Mouse (Mus musculus) liver, embryonic 15.5 days (tissue): ENCODE measurements at regions not wholly inside any gene's neighbourhood (a gene's known extent, or its start where the extent isn't known, plus 50 kb on each side); places are given as distances from the start of the nearest gene placed in this dataset.

Experiments
- ATAC-seq: fragments of 200-750 bp; cut with Nextera tagmentation; 2 replicates; pipeline ENCODE4 v1.8.0; 2017; ENCODE audit warnings: moderate number of reproducible peaks, mild to moderate bottlenecking, moderate library complexity; ENCODE audit not compliant: insufficient read depth
- H3K27ac ChIP-seq: fragments of 300-500 bp; sonication (generic); replicated peaks from 2 replicates; pipeline ENCODE4 v1.5.1; 2015; ENCODE audit warnings: mild to moderate bottlenecking, inconsistent platforms
- H3K27me3 ChIP-seq: fragments of 300-500 bp; sonication (generic); 2 replicates; pipeline ENCODE4 v1.6.1; 2015; ENCODE audit warnings: mild to moderate bottlenecking, inconsistent platforms
- H3K36me3 ChIP-seq: fragments of 300-500 bp; sonication (generic); replicated peaks from 2 replicates; pipeline ENCODE4 v1.6.1; 2015; ENCODE audit warnings: moderate library complexity, mild to moderate bottlenecking, inconsistent platforms
- H3K4me1 ChIP-seq: fragments of 300-500 bp; sonication (generic); replicated peaks from 2 replicates; pipeline ENCODE4 v1.6.1; 2015; ENCODE audit warnings: inconsistent platforms
- H3K4me2 ChIP-seq: fragments of 300-500 bp; sonication (generic); 2 replicates; pipeline ENCODE4 v1.6.1; 2015; ENCODE audit warnings: moderate library complexity, mild to moderate bottlenecking, inconsistent platforms
- H3K4me3 ChIP-seq: fragments of 300-500 bp; sonication (generic); replicated peaks from 2 replicates; pipeline ENCODE4 v1.5.1; 2015; ENCODE audit warnings: mild to moderate bottlenecking, inconsistent platforms
- H3K9ac ChIP-seq: fragments of 300-500 bp; sonication (generic); 2 replicates; pipeline ENCODE4 v1.6.1; 2015; ENCODE audit warnings: moderate library complexity, mild to moderate bottlenecking, inconsistent platforms
- H3K9me3 ChIP-seq: fragments of 300-500 bp; sonication (generic); replicated peaks from 2 replicates; pipeline ENCODE4 v1.6.1; 2016; ENCODE audit warnings: inconsistent platforms
- WGBS: fragments of 180-500 bp; shearing (Covaris S2); methylation state at CpG from one replicate; pipeline ENCODE4 v1.1.7; 2015; ENCODE audit warnings: mixed read lengths; ENCODE audit not compliant: insufficient replicate concordance; 5-methylcytosine and 5-hydroxymethylcytosine counted together

DNA sequence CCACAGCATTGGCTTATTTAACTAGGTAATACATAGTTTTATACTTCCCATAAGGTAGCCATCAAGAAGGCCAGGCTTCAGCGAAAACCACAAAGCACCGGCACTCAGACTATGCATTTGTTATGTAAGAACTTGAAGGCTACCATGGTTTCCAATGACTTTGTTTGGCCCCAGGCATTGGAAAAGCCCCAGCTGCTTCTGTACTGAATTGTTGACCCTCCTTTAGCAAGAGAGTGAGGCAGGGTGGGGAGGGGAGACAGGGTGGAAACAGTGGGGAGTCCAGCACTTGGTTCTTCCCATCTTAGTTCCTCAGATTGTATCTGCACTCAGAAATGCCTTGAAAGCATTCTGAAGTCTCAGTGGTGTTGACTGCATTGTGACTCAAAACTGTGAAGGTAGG is 168.3 kb upstream of the Camk1g start:
- ATAC-seq = no peak
- 53% methylated on average over 2 of the region's 2 CpGs for WGBS
- Histone ChIP-seq H3K9ac (no peak overlapping the region), H3K4me3 (no peak overlapping the region), H3K36me3 (no peaks in the 10 kb centered on the region), H3K4me2 (no peak overlapping the region), H3K27me3 (0 out of 2 replicates have a peak, but pooled peaks cover 1% of the 10 kb centered on the region), H3K27ac (no peak overlapping the region), H3K9me3 (no peaks in the 10 kb centered on the region), H3K4me1 (no peaks in the 10 kb centered on the region)

DNA sequence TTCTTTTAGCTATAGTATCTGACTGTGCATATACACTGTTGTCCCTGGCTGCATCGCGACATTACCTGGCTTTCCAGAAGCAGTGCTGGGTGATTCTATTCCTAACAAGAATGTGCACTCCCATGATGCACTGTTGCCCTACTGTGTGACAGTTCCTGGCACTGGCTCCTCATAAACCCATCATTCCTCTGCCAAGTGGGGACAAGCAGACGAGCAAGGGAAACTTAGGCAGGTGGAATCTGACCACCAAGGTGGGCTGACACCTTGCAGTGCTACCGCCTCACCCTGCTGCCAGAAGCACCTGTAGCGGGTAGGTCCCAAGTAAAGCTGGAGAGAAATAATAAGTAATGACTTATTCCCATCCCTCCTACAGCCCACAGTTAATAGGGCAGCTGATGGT is 167.5 kb upstream of the Camk1g start:
- 72% methylated on average over 5 of the region's 5 CpGs for WGBS
- Histone ChIP-seq H3K4me2 (no peak overlapping the region), H3K4me1 (no peaks in the 10 kb centered on the region), H3K27ac (no peak overlapping the region), H3K9ac (no peak overlapping the region), H3K4me3 (no peak overlapping the region), H3K9me3 (no peaks in the 10 kb centered on the region), H3K27me3 (0 out of 2 replicates have a peak, but pooled peaks cover 2% of the 10 kb centered on the region), H3K36me3 (no peaks in the 10 kb centered on the region)
- ATAC-seq = no peak

DNA sequence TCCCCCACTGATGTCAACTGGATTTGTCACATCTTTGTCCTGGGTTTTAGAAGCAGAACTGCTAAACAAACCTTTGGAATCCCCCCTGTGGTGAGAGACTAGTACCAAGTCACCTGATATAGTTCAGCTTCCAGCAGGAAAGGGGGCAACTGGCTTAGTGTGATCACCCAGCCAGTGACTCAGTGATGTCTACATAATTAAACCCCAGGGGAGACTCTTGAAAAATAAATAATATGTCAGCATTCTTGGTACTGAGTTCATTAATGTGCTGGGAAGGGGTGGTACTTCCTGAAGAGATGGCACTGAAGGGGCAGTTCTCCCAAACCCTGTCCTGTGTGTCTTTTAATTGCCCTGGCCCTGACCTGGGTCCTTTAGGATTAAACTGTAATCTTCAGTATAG is 166.5 kb upstream of the Camk1g start:
- Histone ChIP-seq H3K27me3 (0 out of 2 replicates have a peak, but pooled peaks cover 2% of the 10 kb centered on the region), H3K4me3 (no peak overlapping the region), H3K9ac (no peak overlapping the region), H3K4me2 (no peak overlapping the region), H3K4me1 (no peaks in the 10 kb centered on the region), H3K27ac (no peak overlapping the region), H3K9me3 (no peaks in the 10 kb centered on the region), H3K36me3 (no peaks in the 10 kb centered on the region)
- ATAC-seq = no peak

DNA sequence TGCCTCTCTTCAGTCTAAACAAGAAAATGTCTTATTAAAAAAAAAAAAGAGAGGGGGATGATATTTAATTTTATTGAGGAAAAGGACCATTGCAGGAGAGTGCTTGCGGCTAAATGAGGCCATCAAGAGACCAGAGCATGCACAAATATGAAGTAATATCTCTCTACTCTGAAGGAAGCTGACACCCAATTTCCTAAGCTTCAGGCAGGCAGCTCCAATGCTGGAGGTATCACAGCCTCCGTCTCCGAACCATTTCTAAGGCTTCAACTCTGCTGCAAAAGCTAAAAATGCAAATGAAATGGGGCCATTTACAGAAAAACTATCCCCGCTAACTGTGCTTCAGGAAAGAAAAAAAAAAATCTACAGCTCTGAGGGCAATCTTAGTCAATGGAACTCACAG is 164.4 kb upstream of the Camk1g start:
- ATAC-seq = no peak
- Histone ChIP-seq H3K4me3 (no peak overlapping the region), H3K9me3 (no peaks in the 10 kb centered on the region), H3K9ac (no peak overlapping the region), H3K27ac (no peak overlapping the region), H3K36me3 (no peaks in the 10 kb centered on the region), H3K4me2 (no peak overlapping the region), H3K4me1 (no peaks in the 10 kb centered on the region), H3K27me3 (0 out of 2 replicates have a peak, but pooled peaks cover 2% of the 10 kb centered on the region)
- 68% methylated on average over 4 of the region's 4 CpGs for WGBS

DNA sequence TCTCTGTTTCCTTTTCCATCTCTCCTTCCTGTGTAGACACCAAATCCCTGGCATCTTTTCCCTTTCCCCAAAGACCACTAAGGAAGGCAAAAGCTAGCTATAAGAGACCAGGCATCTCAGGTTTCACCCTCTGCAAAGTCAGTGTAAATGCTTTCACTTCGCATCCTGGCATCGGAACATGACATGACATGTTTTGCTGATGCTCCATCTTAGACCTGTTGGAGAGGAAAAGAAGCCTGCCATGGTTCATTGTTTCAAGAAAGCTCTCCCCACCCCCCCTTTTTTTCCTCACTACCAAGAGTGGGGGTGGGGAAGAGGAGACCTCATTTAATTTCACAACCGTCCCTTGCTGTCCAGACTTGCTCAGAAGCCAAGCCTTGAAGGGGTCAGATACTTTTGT is 156.4 kb upstream of the Camk1g start:
- no peaks in the 10 kb centered on the region for H3K9me3 ChIP-seq
- WGBS = 65% methylated on average over 3 of the region's 3 CpGs
- no peaks in the 10 kb centered on the region for H3K27me3 ChIP-seq
- no peak overlapping the region for H3K4me2 ChIP-seq
- no peaks in the 10 kb centered on the region for H3K4me1 ChIP-seq
- no peak for ATAC-seq
- H3K9ac ChIP-seq = no peak overlapping the region
- no peaks in the 10 kb centered on the region for H3K36me3 ChIP-seq
- no peak overlapping the region for H3K27ac ChIP-seq
- no peak overlapping the region for H3K4me3 ChIP-seq

DNA sequence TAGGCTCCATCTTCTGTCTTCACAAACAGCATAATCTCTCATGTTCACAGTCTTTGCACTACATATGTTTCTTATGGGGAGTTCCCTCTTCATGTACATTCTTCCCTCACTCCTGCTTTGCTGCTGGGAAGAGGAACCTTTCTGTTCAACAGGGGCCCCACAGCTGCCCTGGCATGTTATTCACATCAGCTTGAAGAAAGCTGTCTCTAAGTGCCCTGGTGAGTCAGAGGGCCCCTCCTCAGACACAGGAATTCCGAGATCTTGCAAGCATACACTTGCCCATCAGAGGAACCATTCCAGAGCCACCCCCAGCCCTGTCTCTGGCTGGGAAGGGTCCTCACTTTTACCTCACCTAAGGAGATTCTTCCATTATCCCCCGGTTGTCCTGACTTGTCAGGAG is 151.9 kb upstream of the Camk1g start:
- no peaks in the 10 kb centered on the region for H3K27me3 ChIP-seq
- no peak overlapping the region for H3K9ac ChIP-seq
- no peak overlapping the region for H3K27ac ChIP-seq
- no peak overlapping the region for H3K4me3 ChIP-seq
- no peaks in the 10 kb centered on the region for H3K4me1 ChIP-seq
- H3K36me3 ChIP-seq = no peaks in the 10 kb centered on the region
- WGBS = 35% methylated on average over 2 of the region's 2 CpGs
- H3K4me2 ChIP-seq = no peak overlapping the region
- no peaks in the 10 kb centered on the region for H3K9me3 ChIP-seq
- no peak for ATAC-seq

DNA sequence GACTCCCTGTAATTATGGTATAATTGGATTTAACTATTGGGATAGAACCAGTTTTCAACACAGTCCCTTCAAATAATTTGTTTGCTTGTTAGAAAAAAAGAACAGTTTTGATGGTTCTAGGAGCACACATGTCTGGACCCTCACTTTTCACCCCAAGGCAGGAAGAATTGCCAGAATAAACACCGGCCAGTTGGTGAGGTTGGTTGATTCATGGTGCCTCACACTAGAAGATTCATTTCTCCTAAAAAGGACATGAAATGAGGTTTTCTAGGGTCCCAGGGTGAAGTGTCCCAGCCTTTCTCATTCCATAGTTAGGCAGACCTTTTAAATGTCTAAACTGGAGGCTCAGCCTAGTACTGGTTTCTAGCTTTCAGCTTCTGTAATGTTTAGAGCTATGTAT is 148.7 kb upstream of the Camk1g start:
- Histone ChIP-seq H3K27ac (no peak overlapping the region), H3K4me3 (no peak overlapping the region), H3K9me3 (no peaks in the 10 kb centered on the region), H3K27me3 (no peaks in the 10 kb centered on the region), H3K9ac (no peak overlapping the region), H3K36me3 (no peaks in the 10 kb centered on the region), H3K4me2 (no peak overlapping the region), H3K4me1 (no peaks in the 10 kb centered on the region)
- no peak for ATAC-seq
- 67% methylated on average over 1 of the region's 1 CpGs for WGBS

DNA sequence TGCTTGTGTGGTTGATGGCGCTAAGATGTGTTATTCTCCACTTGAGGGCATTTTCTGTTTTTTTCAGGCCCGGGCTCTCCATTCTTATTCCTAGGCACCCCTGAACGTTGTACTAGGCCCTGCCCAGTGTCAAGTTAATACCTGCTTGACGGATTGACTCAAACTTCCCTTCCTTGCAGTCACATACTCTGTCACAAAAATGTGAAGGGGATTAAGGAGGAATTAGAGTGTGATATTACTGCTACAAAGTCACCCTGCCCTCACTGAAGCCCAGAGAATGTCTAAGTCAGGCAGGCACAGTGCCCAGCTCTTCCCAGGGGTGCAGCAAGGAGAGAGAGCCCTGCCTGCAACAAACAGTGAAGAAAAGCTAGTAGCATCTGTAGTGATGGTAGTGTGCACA is 147.9 kb upstream of the Camk1g start:
- no peak for ATAC-seq
- H3K4me3 ChIP-seq = no peak overlapping the region
- H3K4me1 ChIP-seq = no peaks in the 10 kb centered on the region
- H3K27ac ChIP-seq = no peak overlapping the region
- no peak overlapping the region for H3K4me2 ChIP-seq
- H3K36me3 ChIP-seq = no peaks in the 10 kb centered on the region
- no peaks in the 10 kb centered on the region for H3K9me3 ChIP-seq
- 41% methylated on average over 4 of the region's 4 CpGs for WGBS
- no peaks in the 10 kb centered on the region for H3K27me3 ChIP-seq
- H3K9ac ChIP-seq = no peak overlapping the region

DNA sequence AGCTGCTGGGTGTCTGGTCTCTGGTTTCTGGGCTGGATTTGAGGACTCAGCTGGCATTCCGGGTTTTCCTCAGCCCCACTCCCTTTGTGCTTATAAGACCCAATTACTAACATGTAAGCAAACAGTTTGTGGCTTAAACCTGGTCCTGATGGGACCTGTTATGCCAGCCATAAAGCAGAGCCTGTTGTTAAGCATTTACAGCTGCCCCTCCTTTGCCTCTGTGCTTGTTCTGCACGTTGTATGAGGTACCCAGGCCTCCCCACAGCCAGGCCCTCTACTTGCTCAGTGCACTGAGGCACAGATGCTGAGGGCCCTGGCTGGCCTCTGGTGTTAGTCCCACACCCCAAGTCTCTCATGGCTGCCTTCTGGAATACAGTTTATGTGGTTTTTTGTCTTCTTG is 147.2 kb upstream of the Camk1g start:
- WGBS = 44% methylated on average over 2 of the region's 2 CpGs
- no peaks in the 10 kb centered on the region for H3K36me3 ChIP-seq
- no peak overlapping the region for H3K4me2 ChIP-seq
- no peak overlapping the region for H3K9ac ChIP-seq
- H3K4me3 ChIP-seq = no peak overlapping the region
- no peak for ATAC-seq
- no peaks in the 10 kb centered on the region for H3K9me3 ChIP-seq
- H3K27ac ChIP-seq = no peak overlapping the region
- no peaks in the 10 kb centered on the region for H3K4me1 ChIP-seq
- H3K27me3 ChIP-seq = no peaks in the 10 kb centered on the region

DNA sequence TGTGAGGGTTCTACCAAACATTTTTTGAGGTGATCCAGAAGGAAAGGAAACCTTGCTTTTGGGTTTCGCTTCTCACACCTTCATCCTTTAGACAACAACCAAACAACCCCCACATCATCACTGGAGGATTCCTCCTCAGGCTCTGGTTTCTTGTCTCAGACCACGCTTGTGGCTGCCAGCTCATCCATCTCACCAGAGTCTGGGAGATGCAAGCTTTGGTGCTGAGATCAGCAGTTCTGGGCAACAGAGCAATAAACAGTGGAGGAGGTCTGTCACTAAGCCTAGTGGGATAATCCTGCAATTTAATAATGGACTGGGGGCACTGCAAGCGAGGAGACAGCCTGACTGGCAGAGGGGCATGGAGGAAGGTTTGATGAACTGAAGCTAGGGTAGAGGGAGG is 146.3 kb upstream of the Camk1g start:
- H3K27me3 ChIP-seq = no peaks in the 10 kb centered on the region
- no peak overlapping the region for H3K4me3 ChIP-seq
- no peaks in the 10 kb centered on the region for H3K9me3 ChIP-seq
- no peak overlapping the region for H3K27ac ChIP-seq
- H3K9ac ChIP-seq = no peak overlapping the region
- no peaks in the 10 kb centered on the region for H3K36me3 ChIP-seq
- H3K4me2 ChIP-seq = no peak overlapping the region
- no peak for ATAC-seq
- WGBS = 43% methylated on average over 3 of the region's 3 CpGs
- H3K4me1 ChIP-seq = no peaks in the 10 kb centered on the region

DNA sequence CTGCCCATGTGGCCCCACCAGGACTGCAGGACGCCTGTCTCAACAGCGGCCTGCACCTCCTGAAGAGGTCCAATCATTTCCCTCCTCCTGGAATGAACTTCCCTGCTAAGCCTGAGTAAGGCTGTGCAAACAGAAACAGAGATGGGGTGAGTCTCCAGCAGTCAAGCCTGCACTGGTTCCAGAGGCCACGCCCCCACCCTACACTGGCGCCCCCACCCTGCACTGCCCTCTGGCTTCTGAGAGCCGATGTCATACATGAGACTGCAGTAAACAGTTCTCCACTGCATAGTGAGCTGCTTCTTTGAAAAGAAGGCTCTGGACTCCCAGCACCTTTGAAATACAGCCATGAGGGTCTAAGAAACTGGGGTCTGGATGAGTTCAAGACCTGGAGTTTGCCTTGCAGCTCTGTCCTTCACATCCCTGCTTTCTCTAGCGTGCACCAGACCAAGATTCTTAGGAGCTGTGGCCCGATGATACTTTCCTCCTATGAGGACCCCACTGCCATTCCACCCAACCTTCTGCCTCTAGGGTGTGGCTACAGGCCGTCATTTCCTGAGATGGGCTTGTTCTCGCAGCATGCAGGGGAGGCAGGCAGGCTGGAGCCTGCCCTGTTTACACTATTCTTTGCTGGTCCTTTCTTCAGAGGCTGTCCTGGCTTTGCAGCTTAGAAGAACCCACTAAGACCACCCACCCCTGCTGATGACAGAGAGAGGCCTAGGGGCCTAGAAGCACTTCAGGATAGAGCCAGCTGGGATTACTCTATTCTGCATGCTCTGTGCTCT is 144.0 kb upstream of the Camk1g start:
- Histone ChIP-seq H3K4me2 (no peak overlapping the region), H3K27ac (no peak overlapping the region), H3K36me3 (no peaks in the 10 kb centered on the region), H3K27me3 (no peaks in the 10 kb centered on the region), H3K9ac (no peak overlapping the region), H3K9me3 (no peaks in the 10 kb centered on the region), H3K4me3 (no peak overlapping the region), H3K4me1 (no peaks in the 10 kb centered on the region)
- whole genome bisulfite sequencing = 28% methylated on average over 9 of the region's 9 CpGs
- ATAC-seq = peak; percentile 52
